Mouse (Mus musculus) urinary bladder, adult 2 months (tissue): ENCODE measurements around the gene Lgr5. TPM values are rescaled to one million over a fixed set of nuclear protein-coding genes. Genes with fewer than 3 reads are reported as not detected.

ENCODE experiments used
- DNase-seq: peaks from one replicate; pipeline ENCODE4 v3.0.0; 2022; ENCODE audit warnings: low spot score
- polyA plus RNA-seq: library from polyadenylated mRNA; depleted of rRNA; stranded (reverse); fragments of >200 nt; gene quantifications from 2 replicates; pipeline ENCODE4 v1.2.3, GENCODE M21; 2012

The Lgr5 gene
- polyA plus RNA-seq, 1 experiment, result 3.1 TPM

- DNase-seq, result no peak
These were observed 81.8 kb downstream of the Lgr5 start for GRCm38 (mm10) chr10:115505631-115506239.

GRCm38 (mm10) chr10:115505155-115505554 is 82.4 kb downstream of the Lgr5 start:
- no peak for DNase-seq

DNA sequence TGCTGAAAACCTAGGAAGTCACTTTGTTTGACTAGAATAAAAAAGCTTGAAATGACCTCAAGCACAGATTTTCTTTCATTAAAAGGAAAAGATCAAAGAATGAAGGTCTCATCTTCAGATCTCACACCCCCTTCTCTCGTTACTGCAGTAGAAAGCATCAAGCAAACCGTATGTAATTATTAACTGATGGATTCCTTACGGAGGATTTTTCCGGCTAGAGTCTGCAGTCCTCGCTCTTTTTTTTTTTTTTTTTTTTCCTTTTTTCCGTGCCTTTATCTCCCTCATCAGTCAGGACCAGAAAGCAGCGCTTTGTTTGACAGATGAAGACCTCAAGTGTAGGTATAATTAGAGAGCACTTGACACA is 93.8 kb downstream of the Lgr5 start:
- no peak for DNase-seq

- no peak for DNase-seq
These were observed 94.4 kb downstream of the Lgr5 start for GRCm38 (mm10) chr10:115492956-115493777.

- no peak for DNase-seq
These were observed 95.6 kb downstream of the Lgr5 start for GRCm38 (mm10) chr10:115491803-115492510.

GRCm38 (mm10) chr10:115485602-115486001 is 102.0 kb downstream of the Lgr5 start:
- no peak for DNase-seq

DNA sequence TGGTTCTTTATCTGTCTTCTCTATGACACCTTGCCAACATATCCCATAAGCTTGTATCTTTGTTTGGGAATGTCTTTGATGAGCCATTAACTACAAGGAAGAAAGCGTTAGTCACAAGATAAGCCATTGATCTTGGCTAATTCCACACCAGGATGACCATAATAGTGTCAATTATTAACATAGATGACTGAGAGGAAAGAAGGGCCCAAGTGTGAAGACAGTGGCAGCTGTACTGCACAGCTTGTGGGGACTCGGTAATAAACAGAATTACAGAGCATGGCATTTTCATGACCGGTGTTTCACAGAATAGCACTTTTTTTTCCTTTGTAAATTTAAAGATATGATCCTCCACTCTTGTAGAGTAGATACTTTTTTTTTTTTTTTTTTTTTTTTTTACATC is 102.9 kb downstream of the Lgr5 start:
- no peak for DNase-seq

- DNase-seq, result no peak
These were observed 109.0 kb downstream of the Lgr5 start for GRCm38 (mm10) chr10:115478441-115479141.

DNA sequence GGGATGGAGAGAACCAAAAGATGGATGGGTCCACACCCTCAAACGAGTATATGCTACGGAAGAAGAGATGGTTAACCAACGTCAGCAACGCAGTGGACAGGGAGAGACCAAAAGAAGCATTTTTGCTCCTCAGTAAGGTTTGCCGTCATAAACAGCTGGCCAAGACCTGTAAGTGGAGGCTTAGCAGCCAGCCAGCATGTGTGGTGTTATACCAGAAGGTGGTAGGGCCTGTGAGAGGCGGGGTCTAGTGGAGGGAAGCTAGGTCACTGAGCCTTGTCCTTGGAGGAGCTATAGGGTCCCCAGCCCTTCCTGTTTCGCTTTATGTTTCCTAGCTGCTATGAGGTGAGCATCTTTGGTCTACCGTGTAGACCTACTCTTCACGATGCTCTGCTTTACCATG is 111.1 kb downstream of the Lgr5 start:
- DNase-seq, result no peak

DNA sequence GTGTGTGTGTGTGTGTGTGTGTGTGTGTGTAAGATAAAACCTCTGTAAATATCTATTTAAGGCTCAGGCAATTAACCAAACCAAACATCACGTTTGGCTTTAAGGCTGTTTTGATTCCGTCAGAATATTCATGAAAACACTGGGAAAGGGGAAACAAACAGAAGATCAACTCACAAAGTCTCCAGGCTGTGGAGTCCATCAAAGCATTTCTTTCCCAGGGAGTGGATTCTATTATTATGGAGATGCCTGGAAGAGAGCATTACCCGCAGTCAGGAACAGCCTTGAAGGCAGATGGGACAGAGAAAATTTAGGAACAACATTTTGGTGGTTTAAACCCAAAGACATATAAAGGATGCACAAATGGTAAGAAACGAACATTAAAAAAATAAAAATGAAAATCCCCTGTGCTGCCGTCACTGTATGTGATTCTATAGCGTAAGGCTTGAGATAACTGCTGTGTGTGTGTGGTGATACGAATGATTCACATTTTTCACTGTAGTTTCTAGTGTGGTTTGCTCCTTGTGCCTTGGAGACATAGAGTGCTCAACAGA is 112.5 kb downstream of the Lgr5 start:
- DNase-seq, result no peak

DNA sequence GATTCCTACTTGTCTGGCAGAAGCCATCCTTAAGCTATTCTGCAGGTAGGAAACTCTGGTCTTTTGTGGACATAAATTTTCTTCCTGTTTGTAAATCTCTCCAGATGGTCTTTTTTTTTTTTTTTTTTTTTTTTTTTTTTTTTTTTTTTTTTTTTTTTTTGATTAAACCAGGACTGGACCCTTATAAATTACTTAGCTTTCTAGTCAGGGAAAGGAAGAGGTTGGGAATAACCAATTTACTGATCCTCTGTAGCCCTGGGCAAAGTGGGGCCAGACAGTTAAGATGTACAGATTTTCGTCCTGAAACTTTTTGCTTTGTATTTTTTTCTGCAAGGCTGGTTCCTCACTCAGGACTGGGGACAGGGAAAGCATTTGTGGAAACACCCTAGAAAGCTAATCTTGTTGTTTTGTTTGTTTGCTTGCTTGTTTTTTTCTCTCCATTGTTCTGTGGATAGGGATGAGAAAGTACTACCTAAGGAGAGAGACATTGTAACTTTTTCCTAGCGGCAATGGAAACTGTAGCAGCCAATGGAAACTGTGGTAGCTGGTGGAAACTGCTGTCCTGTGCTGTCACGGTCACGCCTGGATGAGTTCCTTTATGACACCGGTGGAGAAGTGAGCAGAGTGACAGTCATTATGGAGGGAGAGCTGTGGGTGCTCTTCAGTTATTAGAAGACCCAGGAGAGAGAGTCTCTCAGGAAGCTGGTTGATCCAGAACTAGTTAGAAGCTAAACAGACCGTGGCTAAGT is 114.2 kb downstream of the Lgr5 start:
- DNase-seq, result no peak

GRCm38 (mm10) chr10:115470621-115471334 is 116.8 kb downstream of the Lgr5 start:
- DNase-seq, result no peak

DNA sequence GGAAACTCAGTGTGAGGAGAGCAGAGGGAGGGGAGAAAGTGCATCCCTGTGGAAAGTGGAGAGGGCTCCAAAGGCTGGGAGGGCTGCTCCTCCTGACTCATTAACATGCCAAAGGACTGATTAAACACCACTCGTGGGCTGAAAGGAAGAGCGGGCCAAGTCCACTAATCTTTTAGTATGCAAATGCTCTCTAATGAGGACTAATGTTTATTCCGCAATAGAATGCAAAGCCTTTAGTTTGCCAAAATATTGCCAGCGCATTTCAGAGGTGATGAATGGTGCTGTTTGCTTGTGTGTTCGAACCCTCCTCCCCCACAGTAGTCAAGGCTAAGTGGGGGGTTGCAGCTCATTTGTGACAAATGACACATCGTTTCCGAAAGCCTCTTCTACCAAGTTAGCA is 118.5 kb downstream of the Lgr5 start:
- DNase-seq, result no peak

GRCm38 (mm10) chr10:115468632-115469031 is 118.9 kb downstream of the Lgr5 start:
- DNase-seq, result no peak

DNA sequence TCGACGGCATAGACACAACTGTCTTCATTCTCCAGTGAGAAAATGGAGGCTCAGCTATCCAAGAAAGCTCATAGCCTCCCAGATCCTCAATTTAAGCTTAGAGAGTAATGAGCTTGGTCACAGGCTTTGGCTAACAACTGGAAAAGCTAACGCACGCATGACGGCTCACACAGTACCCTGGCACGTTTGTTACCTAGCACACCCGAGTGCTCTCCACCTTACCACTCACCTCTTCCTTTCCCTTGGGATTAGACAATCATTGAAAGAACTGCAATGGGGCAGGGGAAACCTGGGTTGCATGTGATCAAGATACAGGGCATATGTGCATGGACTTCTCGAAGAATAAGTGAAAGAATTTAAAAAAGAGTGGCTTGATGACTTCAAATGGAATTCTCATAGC is 119.6 kb downstream of the Lgr5 start:
- no peak for DNase-seq

DNA sequence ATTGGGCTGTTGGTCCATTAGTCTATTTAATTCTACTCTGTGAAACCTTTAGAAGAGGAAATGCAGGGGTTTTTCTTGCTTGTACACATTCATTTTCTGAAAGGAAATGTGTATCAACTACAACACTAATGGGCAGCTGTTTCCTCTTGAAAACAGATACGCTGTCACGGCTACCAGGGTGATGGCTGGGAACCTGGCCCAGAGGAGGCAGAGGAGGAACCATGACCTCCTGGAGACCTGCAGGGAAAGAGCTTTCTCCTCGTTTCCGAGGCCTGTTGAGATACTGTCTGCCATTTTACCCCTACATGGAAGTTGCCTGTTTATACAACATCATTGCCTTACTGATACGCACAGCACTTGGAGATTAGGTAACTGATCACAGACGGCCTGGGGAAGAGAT is 121.8 kb downstream of the Lgr5 start:
- DNase-seq, result no peak

GRCm38 (mm10) chr10:115465072-115465471 is 122.5 kb downstream of the Lgr5 start:
- no peak for DNase-seq

GRCm38 (mm10) chr10:115462646-115463045 is 124.9 kb downstream of the Lgr5 start:
- DNase-seq, result no peak

DNA sequence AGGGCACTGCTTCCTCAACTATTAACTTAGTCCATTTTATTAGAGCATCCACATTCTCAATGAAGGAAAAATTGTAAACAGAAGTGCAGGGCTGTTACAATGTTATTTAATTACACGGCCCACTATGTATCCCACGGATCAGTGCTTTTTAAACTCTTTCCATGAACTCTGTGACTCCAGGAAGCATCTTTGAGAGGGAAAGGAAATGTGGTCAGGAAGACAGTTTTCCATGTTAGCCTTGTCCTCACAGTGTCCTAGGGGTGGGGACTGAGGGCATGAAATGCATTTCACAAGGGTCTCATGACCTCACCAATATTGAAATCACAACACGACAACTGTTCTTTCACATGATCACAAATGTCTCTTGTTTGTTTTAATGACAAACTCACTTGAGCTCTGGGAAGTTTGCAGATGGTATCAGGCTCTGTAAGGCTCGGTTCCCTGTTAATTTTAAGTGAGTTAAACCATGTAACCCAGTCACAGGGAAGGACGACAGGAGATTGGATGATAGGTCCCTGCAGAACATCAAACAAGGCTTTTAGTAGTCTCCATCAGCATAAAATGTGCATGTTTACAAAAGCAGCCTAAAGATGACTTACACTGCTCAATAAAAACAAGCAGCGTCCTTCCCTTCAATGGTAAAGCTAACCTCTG is 130.1 kb downstream of the Lgr5 start:
- no peak for DNase-seq

DNA sequence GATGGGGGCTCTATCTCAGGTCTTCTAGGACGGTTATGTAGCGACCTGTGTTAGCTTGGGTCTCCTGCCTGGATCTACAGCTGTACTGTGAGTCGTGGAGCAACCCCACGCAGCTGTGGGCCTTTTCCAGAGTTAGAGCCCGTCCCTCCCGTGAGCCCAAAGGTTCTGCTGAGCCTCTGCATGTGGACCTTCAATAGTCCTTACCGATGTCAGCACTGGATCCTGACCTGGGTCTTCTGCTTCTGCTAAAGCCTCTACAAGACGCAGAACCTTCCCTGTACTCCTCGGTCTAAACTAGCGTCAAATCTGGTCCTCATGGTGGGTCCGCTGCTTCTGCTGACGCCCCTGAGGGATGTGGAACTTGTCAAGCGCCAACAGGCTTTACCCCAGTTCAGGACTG is 139.0 kb downstream of the Lgr5 start:
- DNase-seq, result no peak
